Mouse (Mus musculus): ENCODE data around the gene Gprin2.

DNA sequence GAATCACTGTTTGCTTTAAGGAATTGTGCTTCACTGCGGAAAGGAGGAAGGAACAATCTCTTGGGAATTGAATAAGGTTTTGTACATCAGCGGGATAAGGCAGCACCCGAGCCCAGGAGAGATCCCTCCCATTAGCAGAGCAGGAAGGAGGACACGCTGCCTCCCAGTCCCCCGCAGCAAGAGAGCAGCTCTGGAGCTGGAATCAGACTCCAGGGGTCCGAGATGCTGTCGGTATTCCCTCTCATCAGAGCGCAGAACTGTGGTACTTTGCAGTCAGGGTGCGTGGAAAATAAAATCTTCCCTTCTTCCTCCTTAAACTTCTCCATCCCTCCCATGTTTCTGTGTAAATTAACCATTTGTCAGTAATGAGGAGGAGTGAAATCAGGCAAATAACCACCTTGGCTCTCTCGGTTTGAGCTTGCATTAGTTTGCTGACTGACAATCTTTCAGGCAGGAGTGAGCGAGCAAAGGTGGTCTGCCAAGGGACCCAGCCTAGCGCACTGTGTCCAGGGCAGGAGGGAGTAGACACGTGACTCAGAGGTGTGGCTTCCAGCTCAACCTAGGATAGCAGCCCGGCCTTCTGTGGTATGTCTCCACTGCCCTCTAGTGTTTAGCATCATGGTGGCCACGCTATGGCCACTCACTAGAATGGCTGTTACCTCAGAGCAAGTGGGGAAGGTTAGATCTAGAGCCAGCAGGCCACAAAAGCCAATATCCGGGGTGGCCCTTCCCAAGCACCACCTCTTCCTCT is 33.4 kb upstream of the Gprin2 start:
- TF ChIP-seq GATA1 (IDR thresholded peaks at IDR 0.05; ENCODE audit: low read length) (no peak), TAL1 (IDR thresholded peaks at IDR 0.05; ENCODE audit: low read length) (no peak)

All from erythroblast, embryonic 14.5 days (primary cell).